Mouse (Mus musculus) hindbrain, embryonic 11.5 days (tissue): ENCODE measurements around the gene Prkg1. TPM values are rescaled to one million over a fixed set of nuclear protein-coding genes. Genes with fewer than 3 reads are reported as not detected.
"Not testable (repeated sequence)": the region's sequence is repeated elsewhere in the genome, so short reads cannot be mapped to it uniquely, and the experiment has no call there.

Experiments
- ATAC-seq: fragments of 200-750 bp; cut with Nextera tagmentation; 2 replicates; pipeline ENCODE4 v1.8.0; 2017; ENCODE audit warnings: mild to moderate bottlenecking, moderate TSS enrichment, moderate library complexity; ENCODE audit not compliant: low FRiP score
- DNase-seq: peaks from one replicate; pipeline ENCODE4 v3.0.0-alpha.2; 2015; ENCODE audit warnings: low spot score
- H3K27ac ChIP-seq: fragments of 300-500 bp; sonication (generic); 2 replicates; pipeline ENCODE4 v1.5.1; 2014; ENCODE audit warnings: mild to moderate bottlenecking, low read depth, low read length
- H3K27me3 ChIP-seq: fragments of 300-500 bp; sonication (generic); 2 replicates; pipeline ENCODE4 v1.6.1; 2014; ENCODE audit warnings: mild to moderate bottlenecking, low read length, moderate library complexity, mixed read lengths; ENCODE audit not compliant: control insufficient read depth, insufficient read depth
- H3K36me3 ChIP-seq: fragments of 300-500 bp; sonication (generic); 2 replicates; pipeline ENCODE4 v1.6.1; 2014; ENCODE audit warnings: mild to moderate bottlenecking, low read length, moderate library complexity, mixed read lengths; ENCODE audit not compliant: control insufficient read depth, insufficient read depth
- H3K4me1 ChIP-seq: fragments of 300-500 bp; sonication (generic); replicated peaks from 2 replicates; pipeline ENCODE4 v1.6.1; 2014; ENCODE audit warnings: low read length, mixed read lengths; ENCODE audit not compliant: control insufficient read depth, insufficient read depth
- H3K4me2 ChIP-seq: fragments of 300-500 bp; sonication (generic); replicated peaks from 2 replicates; pipeline ENCODE4 v1.6.1; 2014; ENCODE audit warnings: mild to moderate bottlenecking, low read depth, low read length
- H3K4me3 ChIP-seq: fragments of 300-500 bp; sonication (generic); 2 replicates; pipeline ENCODE4 v1.5.1; 2014; ENCODE audit warnings: low read depth, low read length
- H3K9ac ChIP-seq: fragments of 300-500 bp; sonication (generic); 2 replicates; pipeline ENCODE4 v1.6.1; 2014; ENCODE audit warnings: low read depth, low read length
- H3K9me3 ChIP-seq: fragments of 300-500 bp; sonication (generic); 2 replicates; pipeline ENCODE4 v1.6.1; 2016; ENCODE audit warnings: low read length; ENCODE audit not compliant: control insufficient read depth
- WGBS: fragments of 180-500 bp; shearing (Covaris S2); extraction: QIAGEN DNeasy Blood & Tissue Kit; methylation state at CpG from one replicate; pipeline ENCODE4 v1.1.7; 2014; 5-methylcytosine and 5-hydroxymethylcytosine counted together
- polyA plus RNA-seq: library from polyadenylated mRNA; unstranded; fragments of >200 nt; fragmentation: Nextera tagmentation; extraction: Ambion mirVana; gene quantifications from 2 replicates; pipeline ENCODE4 v1.2.1, GENCODE M21; 2014

Gene Prkg1
- polyA plus RNA-seq, 1 experiment from 2014 or later: 8.6 TPM

DNA sequence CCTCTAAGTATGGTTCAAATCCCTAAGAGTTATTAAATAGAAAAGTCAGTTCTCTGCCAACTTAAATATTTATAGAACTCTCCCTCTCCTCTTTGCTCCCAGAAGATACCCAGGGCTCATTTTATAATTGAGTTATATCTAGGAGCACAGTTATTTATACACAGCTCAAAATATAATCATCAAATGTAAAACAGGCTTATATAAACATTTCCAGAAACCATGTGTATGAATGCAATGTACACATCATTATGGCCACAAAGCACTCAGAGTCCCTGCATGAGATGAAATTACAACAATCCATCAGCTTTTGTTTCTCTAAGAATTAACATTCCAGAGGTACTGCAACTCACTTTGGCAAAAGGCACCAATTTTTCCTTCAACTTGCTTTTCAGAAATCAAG lies 504.3 kb downstream of the Prkg1 start:
- H3K9me3 ChIP-seq: no peaks in the 10 kb centered on the region
- no peak overlapping the region for H3K4me3 ChIP-seq
- no peak overlapping the region for H3K27ac ChIP-seq
- H3K4me2 ChIP-seq: no peak overlapping the region
- no peaks in the 10 kb centered on the region for H3K36me3 ChIP-seq
- no peak overlapping the region for H3K9ac ChIP-seq
- DNase-seq: no peak
- no peaks in the 10 kb centered on the region for H3K4me1 ChIP-seq
- H3K27me3 ChIP-seq: no peaks in the 10 kb centered on the region
- no peak for ATAC-seq

DNA sequence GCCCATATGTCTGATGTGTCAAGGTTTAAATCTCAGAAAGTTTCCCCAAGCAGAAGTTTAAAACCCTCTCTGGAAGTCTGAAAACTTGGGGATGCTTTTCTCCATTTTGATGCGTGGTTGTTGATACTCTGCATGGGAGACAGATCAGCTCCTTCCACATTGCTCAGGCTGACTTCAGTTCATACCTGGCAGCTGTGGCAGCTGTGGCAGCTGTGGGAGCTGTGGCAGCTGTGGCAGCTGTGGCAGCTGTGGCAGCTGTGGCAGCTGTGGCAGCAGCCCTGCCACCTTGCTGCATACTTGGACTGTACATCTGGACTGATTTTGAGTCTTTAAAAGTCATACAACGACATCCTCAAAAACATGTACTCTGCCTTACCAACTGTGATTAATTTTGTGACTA lies 509.1 kb downstream of the Prkg1 start:
- no peak for ATAC-seq
- Histone ChIP-seq H3K4me3 (no peak overlapping the region), H3K9ac (no peak overlapping the region), H3K27me3 (no peaks in the 10 kb centered on the region), H3K36me3 (no peaks in the 10 kb centered on the region), H3K27ac (no peak overlapping the region), H3K9me3 (no peaks in the 10 kb centered on the region), H3K4me1 (no peaks in the 10 kb centered on the region), H3K4me2 (no peak overlapping the region)
- DNase-seq: no peak
- 88% methylated on average over 2 of the region's 2 CpGs for WGBS

DNA sequence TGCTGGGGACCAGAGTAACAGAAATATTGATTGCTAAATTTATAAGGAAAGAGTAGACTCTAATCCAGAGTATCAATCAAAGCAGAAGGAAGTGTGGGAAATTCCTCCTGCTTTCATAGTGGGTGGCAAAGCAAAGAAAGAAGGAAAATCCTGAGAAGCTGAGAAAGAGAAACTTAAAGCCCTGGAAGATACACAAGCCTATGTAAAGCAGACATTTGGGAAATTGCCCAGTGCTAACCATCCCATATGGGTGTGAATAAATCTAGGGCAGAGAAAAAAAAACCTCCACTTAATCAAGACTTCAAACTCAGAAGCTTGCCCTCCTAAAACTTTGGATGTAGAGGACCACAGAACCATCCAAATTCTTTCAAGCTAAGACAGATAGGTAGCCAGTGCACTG lies 532.4 kb downstream of the Prkg1 start:
- Histone ChIP-seq H3K27me3 (no peaks in the 10 kb centered on the region), H3K4me1 (no peaks in the 10 kb centered on the region), H3K9ac (no peak overlapping the region), H3K27ac (no peak overlapping the region), H3K36me3 (no peaks in the 10 kb centered on the region), H3K9me3 (no peaks in the 10 kb centered on the region), H3K4me3 (no peak overlapping the region), H3K4me2 (no peak overlapping the region)
- DNase-seq (no peak), ATAC-seq (no peak)

DNA sequence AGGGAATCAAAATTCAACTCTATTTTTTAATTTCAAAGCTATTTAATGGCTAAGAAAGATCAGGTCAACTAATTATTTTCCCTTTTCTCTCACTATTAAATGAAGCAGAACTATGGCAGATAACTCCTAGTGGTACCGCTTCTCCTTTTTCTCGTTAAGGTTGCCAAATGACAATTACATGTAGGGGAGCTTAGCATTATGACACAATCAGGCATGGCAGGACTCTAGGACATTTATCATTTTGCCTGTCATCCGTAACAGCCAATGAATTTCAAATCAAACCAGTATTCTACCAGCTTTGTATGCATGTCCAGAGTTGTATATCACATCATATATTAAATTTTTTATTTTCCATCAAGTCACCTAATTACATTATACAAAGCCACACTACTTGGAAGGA lies 536.4 kb downstream of the Prkg1 start:
- H3K4me3 ChIP-seq: no peak overlapping the region
- H3K4me2 ChIP-seq: no peak overlapping the region
- H3K36me3 ChIP-seq: no peaks in the 10 kb centered on the region
- no peaks in the 10 kb centered on the region for H3K9me3 ChIP-seq
- DNase-seq (no peak), ATAC-seq (no peak)
- H3K9ac ChIP-seq: no peak overlapping the region
- WGBS: 81% methylated on average over 3 of the region's 3 CpGs
- no peaks in the 10 kb centered on the region for H3K27me3 ChIP-seq
- no peaks in the 10 kb centered on the region for H3K4me1 ChIP-seq
- no peak overlapping the region for H3K27ac ChIP-seq

- 87% methylated on average over 1 of the region's 1 CpGs for WGBS
- Histone ChIP-seq H3K36me3 (no peaks in the 10 kb centered on the region), H3K27ac (no peak overlapping the region), H3K4me1 (no peaks in the 10 kb centered on the region), H3K4me3 (no peak overlapping the region), H3K9ac (no peak overlapping the region), H3K4me2 (no peak overlapping the region), H3K27me3 (no peaks in the 10 kb centered on the region), H3K9me3 (no peaks in the 10 kb centered on the region)
- ATAC-seq: no peak
- no peak for DNase-seq
Measured at GRCm38 (mm10) chr19:31223457-31223856, 541.4 kb downstream of the Prkg1 start.

GRCm38 (mm10) chr19:31219261-31219660 lies 545.6 kb downstream of the Prkg1 start:
- H3K27ac ChIP-seq, H3K9ac ChIP-seq, H3K9me3 ChIP-seq, H3K4me3 ChIP-seq, DNase-seq, H3K4me1 ChIP-seq, ATAC-seq, H3K27me3 ChIP-seq, H3K36me3 ChIP-seq, H3K4me2 ChIP-seq: not testable (repeated sequence)
- 92% methylated on average over 4 of the region's 4 CpGs for WGBS

DNA sequence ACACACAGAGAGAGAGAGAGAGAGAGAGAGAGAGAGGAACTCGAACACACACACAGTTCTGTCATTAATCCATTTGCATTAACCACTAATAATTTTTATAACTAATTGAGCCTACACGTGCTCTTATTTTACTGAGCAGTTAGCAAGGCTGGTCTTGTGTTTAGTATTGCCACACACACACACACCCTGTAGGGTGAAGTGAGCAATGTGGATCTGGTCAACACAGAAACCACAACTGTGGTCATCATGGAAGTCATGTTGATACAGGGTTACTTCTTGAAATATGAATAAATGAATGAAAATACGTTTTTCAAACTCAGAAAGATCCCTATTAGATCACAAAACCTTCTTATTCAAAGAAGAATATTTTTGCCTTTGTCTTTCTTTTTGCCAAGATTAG lies 554.0 kb downstream of the Prkg1 start:
- Histone ChIP-seq H3K27ac (no peak overlapping the region), H3K9me3 (no peaks in the 10 kb centered on the region), H3K27me3 (no peaks in the 10 kb centered on the region), H3K4me2 (no peak overlapping the region), H3K4me3 (no peak overlapping the region), H3K4me1 (no peaks in the 10 kb centered on the region), H3K36me3 (no peaks in the 10 kb centered on the region), H3K9ac (no peak overlapping the region)
- DNase-seq (no peak), ATAC-seq (no peak)
- WGBS: 72% methylated on average over 3 of the region's 3 CpGs

DNA sequence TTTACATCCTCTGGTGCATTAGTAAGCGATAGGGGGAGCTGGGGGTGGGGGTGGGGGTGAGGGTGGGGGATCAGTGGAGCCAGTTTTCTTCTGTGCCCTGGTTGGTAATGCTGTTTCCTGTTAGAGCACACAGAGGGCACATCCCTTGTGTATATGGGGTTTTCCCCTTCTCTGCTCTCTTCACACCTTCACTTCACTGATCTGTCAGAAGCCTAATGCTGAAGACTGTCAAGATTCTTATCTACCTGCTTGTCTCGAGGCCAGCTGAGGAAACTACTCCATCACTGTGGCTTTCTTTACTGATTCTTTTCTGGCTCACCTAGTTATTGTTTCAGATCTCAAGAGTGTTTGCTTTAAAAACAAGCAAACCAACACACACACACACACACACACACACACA lies 554.4 kb downstream of the Prkg1 start:
- DNase-seq (no peak), ATAC-seq (no peak)
- Histone ChIP-seq H3K9me3 (no peaks in the 10 kb centered on the region), H3K9ac (no peak overlapping the region), H3K4me1 (no peaks in the 10 kb centered on the region), H3K36me3 (no peaks in the 10 kb centered on the region), H3K4me2 (no peak overlapping the region), H3K4me3 (no peak overlapping the region), H3K27me3 (no peaks in the 10 kb centered on the region), H3K27ac (no peak overlapping the region)
- 47% methylated on average over 2 of the region's 2 CpGs for WGBS

GRCm38 (mm10) chr19:31199583-31199982 lies 565.2 kb downstream of the Prkg1 start:
- Histone ChIP-seq H3K9me3 (no peaks in the 10 kb centered on the region), H3K27ac (no peak overlapping the region)
- WGBS: 56% methylated on average over 5 of the region's 5 CpGs

More at GRCm38 (mm10) chr19:31199583-31199982, 565.2 kb downstream of the Prkg1 start:
- Histone ChIP-seq H3K36me3 (no peaks in the 10 kb centered on the region), H3K4me3 (no peak overlapping the region), H3K9ac (no peak overlapping the region), H3K4me1 (no peaks in the 10 kb centered on the region), H3K4me2 (no peak overlapping the region), H3K27me3 (no peaks in the 10 kb centered on the region)
- DNase-seq (peak; percentile 4), ATAC-seq (no peak)
